Mouse (Mus musculus) embryonic facial prominence, embryonic 14.5 days (tissue): ENCODE results near the gene Plxna2. TPM values are rescaled to one million over a fixed set of nuclear protein-coding genes. Genes with fewer than 3 reads are reported as not detected.

Experiments
- ATAC-seq: fragments of 200-750 bp; cut with Nextera tagmentation; 2 replicates; pipeline ENCODE4 v1.8.0; 2017; ENCODE audit warnings: low read depth, moderate number of reproducible peaks, moderate TSS enrichment
- DNase-seq: peaks from one replicate; pipeline ENCODE4 v3.0.0-alpha.2; 2015; ENCODE audit warnings: low spot score
- H3K27ac ChIP-seq: fragments of 300-500 bp; sonication (generic); replicated peaks from 2 replicates; pipeline ENCODE4 v1.5.1; 2014; ENCODE audit warnings: low read depth, mild to moderate bottlenecking, low read length, moderate library complexity
- H3K27me3 ChIP-seq: fragments of 300-500 bp; sonication (generic); replicated peaks from 2 replicates; pipeline ENCODE4 v1.6.1; 2014; ENCODE audit warnings: low read length; ENCODE audit not compliant: control insufficient read depth, insufficient read depth
- H3K36me3 ChIP-seq: fragments of 300-500 bp; sonication (generic); 2 replicates; pipeline ENCODE4 v1.6.1; 2014; ENCODE audit warnings: low read length, mixed read lengths; ENCODE audit not compliant: control insufficient read depth, insufficient read depth
- H3K4me1 ChIP-seq: fragments of 300-500 bp; sonication (generic); 2 replicates; pipeline ENCODE4 v1.6.1; 2014; ENCODE audit warnings: antibody characterized with exemption, low read length; ENCODE audit not compliant: control insufficient read depth, insufficient read depth
- H3K4me2 ChIP-seq: fragments of 300-500 bp; sonication (generic); 2 replicates; pipeline ENCODE4 v1.6.1; 2014; ENCODE audit warnings: low read depth, mild to moderate bottlenecking, low read length, moderate library complexity, mixed read lengths
- H3K4me3 ChIP-seq: fragments of 300-500 bp; sonication (generic); 2 replicates; pipeline ENCODE4 v1.5.1; 2014; ENCODE audit warnings: low read depth, mild to moderate bottlenecking, low read length
- H3K9ac ChIP-seq: fragments of 300-500 bp; sonication (generic); 2 replicates; pipeline ENCODE4 v1.6.1; 2014; ENCODE audit warnings: low read depth, mild to moderate bottlenecking, low read length, moderate library complexity, mixed read lengths
- H3K9me3 ChIP-seq: fragments of 300-500 bp; sonication (generic); 2 replicates; pipeline ENCODE4 v1.6.1; 2016; ENCODE audit warnings: low read length; ENCODE audit not compliant: control insufficient read depth
- WGBS: fragments of 180-500 bp; shearing (Covaris S2); extraction: QIAGEN DNeasy Blood & Tissue Kit; methylation state at CpG from one replicate; pipeline ENCODE4 v1.1.7; 2014; 5-methylcytosine and 5-hydroxymethylcytosine counted together
- polyA plus RNA-seq: library from polyadenylated mRNA; unstranded; fragments of >200 nt; fragmentation: Nextera tagmentation; extraction: Ambion mirVana; gene quantifications from 2 replicates; pipeline ENCODE4 v1.2.1, GENCODE M21; 2014

The Plxna2 gene
- polyA plus RNA-seq, 1 experiment from 2014 or later, result 12.8 TPM

GRCm38 (mm10) chr1:194619353-194620244 is 1.6 kb downstream of the Plxna2 start:
- Histone ChIP-seq H3K9ac (peak overlapping the region; percentile 72), H3K27me3 (no peaks in the 10 kb centered on the region), H3K36me3 (no peaks in the 10 kb centered on the region), H3K27ac (peak overlapping the region; percentile 83), H3K4me3 (peak overlapping the region; percentile 74), H3K4me1 (peaks cover 15% of the 10 kb centered on the region), H3K9me3 (no peaks in the 10 kb centered on the region), H3K4me2 (peak overlapping the region; percentile 97)
- under 1% methylated on average over 49 of the region's 62 CpGs for WGBS
- DNase-seq (peak; percentile 93), ATAC-seq (peak; percentile 94)

GRCm38 (mm10) chr1:194620245-194620991 is 2.4 kb downstream of the Plxna2 start:
- Histone ChIP-seq H3K9me3 (no peaks in the 10 kb centered on the region), H3K4me3 (peak overlapping the region; percentile 74), H3K36me3 (no peaks in the 10 kb centered on the region), H3K27me3 (no peaks in the 10 kb centered on the region), H3K9ac (peak overlapping the region; percentile 72), H3K27ac (peak overlapping the region; percentile 83), H3K4me2 (peak overlapping the region; percentile 97), H3K4me1 (peaks cover 23% of the 10 kb centered on the region)
- WGBS, result under 1% methylated on average over 31 of the region's 56 CpGs
- DNase-seq (peak; percentile 52), ATAC-seq (peak; percentile 16)

DNA sequence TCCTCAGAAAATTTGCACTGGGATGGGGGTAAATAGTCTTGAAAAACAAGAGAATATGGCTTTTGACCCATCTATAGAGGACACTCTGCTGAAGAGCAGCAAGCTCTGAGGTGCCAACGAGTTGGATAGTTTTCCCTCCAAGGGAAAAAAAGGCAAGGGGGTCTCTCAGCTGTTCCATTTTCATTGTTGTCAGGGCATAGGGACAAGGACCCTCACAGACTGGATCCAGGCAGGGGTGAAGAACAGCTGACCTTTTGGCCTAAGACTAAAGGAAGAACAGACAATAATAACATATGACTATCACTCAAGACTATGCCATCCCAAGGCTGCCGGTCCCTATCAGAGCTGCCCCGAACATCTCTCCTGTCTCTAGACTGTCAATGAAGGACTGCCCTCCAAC is 4.2 kb downstream of the Plxna2 start:
- peak overlapping the region; percentile 74 for H3K4me3 ChIP-seq
- no peaks in the 10 kb centered on the region for H3K9me3 ChIP-seq
- H3K27ac ChIP-seq, result no peak overlapping the region
- no peaks in the 10 kb centered on the region for H3K36me3 ChIP-seq
- H3K4me2 ChIP-seq, result peak overlapping the region; percentile 97
- ATAC-seq (no peak), DNase-seq (no peak)
- peaks cover 31% of the 10 kb centered on the region for H3K4me1 ChIP-seq
- H3K27me3 ChIP-seq, result no peaks in the 10 kb centered on the region
- H3K9ac ChIP-seq, result peak overlapping the region; percentile 42; the same call in 1 of the 2 replicates
- 67% methylated on average over 3 of the region's 3 CpGs for WGBS

- no peaks in the 10 kb centered on the region for H3K36me3 ChIP-seq
- ATAC-seq (no peak; the same call in 1 of the 2 replicates), DNase-seq (peak; percentile 63)
- H3K4me1 ChIP-seq, result peaks cover 35% of the 10 kb centered on the region
- H3K9ac ChIP-seq, result peak overlapping the region; percentile 31; the same call in 1 of the 2 replicates
- H3K27me3 ChIP-seq, result no peaks in the 10 kb centered on the region
- H3K9me3 ChIP-seq, result no peaks in the 10 kb centered on the region
- H3K27ac ChIP-seq, result no peak overlapping the region
- peak overlapping the region; percentile 97 for H3K4me2 ChIP-seq
- 35% methylated on average over 2 of the region's 2 CpGs for WGBS
- peak overlapping the region; percentile 74 for H3K4me3 ChIP-seq
These were observed 4.7 kb downstream of the Plxna2 start for GRCm38 (mm10) chr1:194622677-194623076.

DNA sequence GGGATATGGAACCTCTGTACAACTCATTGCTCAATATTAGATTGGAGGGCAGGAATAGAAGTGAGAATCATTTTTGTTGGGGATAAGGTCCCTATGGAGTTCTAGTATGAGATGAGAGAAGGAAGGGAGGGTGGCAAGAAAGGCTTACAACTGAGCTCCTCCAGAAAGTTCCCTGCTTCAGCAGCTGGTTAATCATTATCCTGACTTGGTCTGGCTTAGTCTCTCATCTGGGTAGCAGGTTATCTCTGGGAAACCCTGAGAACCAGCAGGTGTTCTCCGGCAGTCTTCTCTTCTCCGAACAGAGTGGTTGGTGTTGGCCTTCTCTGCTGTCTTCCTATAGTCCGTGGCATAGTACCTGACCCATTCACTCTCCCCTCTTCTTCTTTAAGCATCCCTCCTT is 5.6 kb downstream of the Plxna2 start:
- DNase-seq (no peak), ATAC-seq (no peak)
- 86% methylated on average over 3 of the region's 3 CpGs for WGBS
- H3K27ac ChIP-seq, result no peak overlapping the region
- H3K4me1 ChIP-seq, result peaks cover 35% of the 10 kb centered on the region
- no peaks in the 10 kb centered on the region for H3K36me3 ChIP-seq
- no peak overlapping the region for H3K9ac ChIP-seq
- 0 out of 2 replicates have a peak overlapping the region, but pooled peaks have one; percentile 74 for H3K4me3 ChIP-seq
- H3K9me3 ChIP-seq, result no peaks in the 10 kb centered on the region
- peak overlapping the region; percentile 97 for H3K4me2 ChIP-seq
- H3K27me3 ChIP-seq, result no peaks in the 10 kb centered on the region

DNA sequence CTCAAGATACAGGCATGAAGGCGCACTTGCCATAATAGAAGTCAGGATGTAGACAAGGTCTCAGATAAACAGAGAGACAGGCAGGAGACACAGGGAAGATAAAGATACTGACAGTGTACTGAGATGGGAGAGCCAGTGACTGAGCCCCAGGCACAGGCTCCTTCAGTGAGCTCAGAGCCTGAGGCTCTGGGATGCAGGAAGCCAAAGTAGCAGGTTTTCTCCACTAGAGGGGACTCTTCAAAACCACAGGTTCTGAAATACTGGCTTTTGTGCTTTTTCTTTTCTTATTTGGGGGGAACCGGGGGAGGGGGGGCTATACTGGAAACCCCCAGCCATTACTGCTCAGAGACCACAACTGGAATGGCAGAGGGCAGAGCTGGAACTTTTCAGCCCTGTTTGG is 6.4 kb downstream of the Plxna2 start:
- peak overlapping the region; percentile 97 for H3K4me2 ChIP-seq
- H3K4me3 ChIP-seq, result no peak overlapping the region
- no peak for ATAC-seq
- H3K36me3 ChIP-seq, result no peaks in the 10 kb centered on the region
- no peaks in the 10 kb centered on the region for H3K27me3 ChIP-seq
- no peaks in the 10 kb centered on the region for H3K9me3 ChIP-seq
- DNase-seq, result peak; percentile 54
- peaks cover 31% of the 10 kb centered on the region for H3K4me1 ChIP-seq
- no peak overlapping the region for H3K9ac ChIP-seq
- WGBS, result 48% methylated on average over 2 of the region's 2 CpGs
- no peak overlapping the region for H3K27ac ChIP-seq

DNA sequence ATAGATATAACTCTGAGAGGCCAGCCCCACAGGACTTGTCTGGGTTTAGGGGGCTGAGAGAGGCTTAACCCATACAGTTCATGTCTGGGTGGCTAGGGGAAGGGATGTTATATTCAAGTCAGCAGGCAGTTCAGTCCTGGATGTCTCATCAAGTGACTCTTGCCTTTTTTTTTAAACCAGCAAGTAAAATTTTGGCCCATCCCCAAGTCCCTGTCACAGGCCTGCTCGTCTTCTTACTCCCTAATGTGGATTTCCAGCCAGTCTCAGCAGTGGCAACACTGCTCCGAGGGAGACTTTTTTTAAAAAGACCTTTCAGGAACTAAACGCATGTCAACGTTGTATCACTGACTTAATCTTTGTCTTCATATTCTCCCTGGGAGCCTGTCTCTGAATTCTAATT is 7.0 kb downstream of the Plxna2 start:
- Histone ChIP-seq H3K27me3 (no peaks in the 10 kb centered on the region), H3K27ac (no peak overlapping the region), H3K9ac (no peak overlapping the region), H3K4me2 (peak overlapping the region; percentile 24), H3K36me3 (no peaks in the 10 kb centered on the region), H3K4me3 (no peak overlapping the region), H3K4me1 (peaks cover 30% of the 10 kb centered on the region), H3K9me3 (no peaks in the 10 kb centered on the region)
- ATAC-seq (no peak), DNase-seq (no peak)
- 41% methylated on average over 4 of the region's 4 CpGs for WGBS

DNA sequence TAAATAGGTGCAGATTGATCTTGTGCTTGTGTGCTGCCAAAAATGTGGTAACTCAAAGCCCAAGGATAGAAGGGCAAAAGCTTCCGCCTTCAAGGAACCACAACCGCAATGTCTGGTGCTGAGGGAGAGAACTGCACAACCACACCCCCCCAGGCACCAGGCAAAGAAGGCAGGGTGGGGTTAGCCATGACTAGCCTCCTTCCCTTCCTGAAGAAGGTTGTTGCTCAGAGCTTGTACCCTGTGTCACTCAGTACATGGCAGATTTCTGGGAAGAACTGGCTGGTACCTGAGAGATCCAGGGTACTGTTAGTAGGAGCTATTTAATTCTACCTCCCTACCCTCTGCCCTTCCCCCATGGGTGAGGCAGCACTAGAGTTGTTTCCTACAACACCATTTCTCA is 8.1 kb downstream of the Plxna2 start:
- H3K4me2 ChIP-seq, result 0 out of 2 replicates have a peak overlapping the region, but pooled peaks have one; percentile 15
- ATAC-seq (no peak), DNase-seq (peak; percentile 64)
- no peak overlapping the region for H3K9ac ChIP-seq
- no peaks in the 10 kb centered on the region for H3K27me3 ChIP-seq
- 68% methylated on average over 2 of the region's 2 CpGs for WGBS
- no peak overlapping the region for H3K27ac ChIP-seq
- peaks cover 30% of the 10 kb centered on the region for H3K4me1 ChIP-seq
- no peaks in the 10 kb centered on the region for H3K9me3 ChIP-seq
- H3K36me3 ChIP-seq, result no peaks in the 10 kb centered on the region
- H3K4me3 ChIP-seq, result no peak overlapping the region
